Mouse (Mus musculus): ENCODE measurements at regions not wholly inside any gene's neighbourhood (a gene's known extent, or its start where the extent isn't known, plus 50 kb on each side); places are given as distances from the start of the nearest gene placed in this dataset.

DNA sequence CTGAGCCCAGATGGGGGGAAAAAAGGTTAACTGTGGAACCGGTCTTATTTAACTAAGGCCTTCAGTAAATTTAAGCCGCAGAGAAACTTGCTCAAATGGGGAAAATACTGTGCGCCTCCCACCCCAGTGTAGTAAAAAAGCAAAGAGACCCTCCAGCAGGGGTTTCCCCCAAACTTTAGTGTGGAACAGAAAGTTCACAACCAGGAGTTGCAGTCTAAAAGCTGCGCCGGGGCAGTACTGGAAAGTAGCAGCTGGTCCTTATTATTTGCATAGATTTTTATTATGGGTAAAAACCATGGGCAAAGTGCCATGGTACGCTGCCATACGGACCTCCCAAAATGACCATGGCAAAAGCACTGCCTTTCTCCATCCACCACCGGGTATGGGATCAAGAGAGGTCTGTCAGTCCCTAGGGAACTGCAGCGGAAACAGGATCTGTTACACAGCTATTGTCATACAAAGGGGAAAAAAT is 216.8 kb downstream of the Fgf10 start:
- TF ChIP-seq CTCF (IDR thresholded peaks at IDR 0.05; ENCODE audit: low read depth) (no peak), EP300 (optimal IDR thresholded peaks at IDR 0.05) (no peak)
